Mouse (Mus musculus) E14TG2a.4 (cell line): ENCODE measurements around the gene Mup2.
"Not testable (repeated sequence)": the region's sequence is repeated elsewhere in the genome, so short reads cannot be mapped to it uniquely, and the experiment has no call there.

Source experiments
- H3K27me3 ChIP-seq: 2 replicates; pipeline ENCODE4 v1.6.1; 2014; ENCODE audit warnings: low read length, control low read depth; ENCODE audit not compliant: insufficient read depth
- H3K36me3 ChIP-seq: 2 replicates; pipeline ENCODE4 v1.6.1; 2014; ENCODE audit warnings: low read length, control low read depth; ENCODE audit not compliant: insufficient read depth
- H3K4me1 ChIP-seq: replicated peaks from 2 replicates; pipeline ENCODE4 v1.6.1; 2014; ENCODE audit warnings: low read depth, low read length, control low read depth
- H3K4me3 ChIP-seq: replicated peaks from 2 replicates; pipeline ENCODE4 v1.5.1; 2014; ENCODE audit warnings: mild to moderate bottlenecking, low read length
- H3K9me3 ChIP-seq: 2 replicates; pipeline ENCODE4 v1.6.1; 2014; ENCODE audit warnings: low read length, control low read depth

Gene Mup2

DNA sequence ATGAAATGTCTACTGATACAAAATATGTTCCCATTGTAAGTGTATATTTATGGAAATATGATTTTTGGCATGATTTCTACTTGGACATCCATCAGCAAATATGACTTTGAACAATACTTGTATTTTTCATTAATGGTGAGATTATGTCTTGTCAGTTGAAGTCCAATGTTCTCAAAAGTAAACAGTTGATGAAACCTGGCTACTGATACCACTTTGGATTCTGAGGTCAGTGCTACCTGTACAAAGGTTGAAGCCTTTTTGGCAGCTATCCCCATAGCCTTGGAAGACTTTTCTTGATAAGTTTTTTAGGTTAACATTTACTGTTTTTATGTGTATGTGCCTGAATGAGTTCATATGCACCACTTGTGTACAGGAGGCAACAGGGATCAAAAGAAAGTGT is at the start of gene Mup2:
Mup2 (minus strand) TSS at position 101 of the 400 bp plus-strand sequence.
- H3K9me3 ChIP-seq, H3K4me1 ChIP-seq, H3K27me3 ChIP-seq, H3K36me3 ChIP-seq, H3K4me3 ChIP-seq: not testable (repeated sequence)
